Mouse (Mus musculus) brown adipose tissue, adult 24 weeks (tissue): Measurements from ENCODE around the gene Hist1h2bn. TPM values are rescaled to one million over a fixed set of nuclear protein-coding genes. Genes with fewer than 3 reads are reported as not detected.
"Not testable (repeated sequence)": the region's sequence is repeated elsewhere in the genome, so short reads cannot be mapped to it uniquely, and the experiment has no call there.

Experiments
- H3K27ac ChIP-seq: fragments of 200-500 bp; replicated peaks from 2 replicates; pipeline ENCODE4 v1.5.1; 2012; ENCODE audit warnings: low read depth, mild to moderate bottlenecking, low read length
- H3K4me1 ChIP-seq: fragments of 200-500 bp; 2 replicates; pipeline ENCODE4 v1.6.1; 2012; ENCODE audit warnings: low read length, mixed read lengths; ENCODE audit not compliant: control insufficient read depth, insufficient read depth, insufficient read length
- H3K4me3 ChIP-seq: fragments of 200-500 bp; 2 replicates; pipeline ENCODE4 v1.5.1; 2012; ENCODE audit warnings: low read depth, mild to moderate bottlenecking, low read length, moderate library complexity; ENCODE audit not compliant: insufficient read depth
- polyA plus RNA-seq: library from polyadenylated mRNA; stranded (reverse); fragments of >200 nt; gene quantifications from 2 replicates; pipeline ENCODE4 v1.2.4, GENCODE M21; 2012; ENCODE audit not compliant: missing spikeins, insufficient read depth, insufficient read length

Hist1h2bn gene
- polyA plus RNA-seq, 1 experiment, result not detected

DNA sequence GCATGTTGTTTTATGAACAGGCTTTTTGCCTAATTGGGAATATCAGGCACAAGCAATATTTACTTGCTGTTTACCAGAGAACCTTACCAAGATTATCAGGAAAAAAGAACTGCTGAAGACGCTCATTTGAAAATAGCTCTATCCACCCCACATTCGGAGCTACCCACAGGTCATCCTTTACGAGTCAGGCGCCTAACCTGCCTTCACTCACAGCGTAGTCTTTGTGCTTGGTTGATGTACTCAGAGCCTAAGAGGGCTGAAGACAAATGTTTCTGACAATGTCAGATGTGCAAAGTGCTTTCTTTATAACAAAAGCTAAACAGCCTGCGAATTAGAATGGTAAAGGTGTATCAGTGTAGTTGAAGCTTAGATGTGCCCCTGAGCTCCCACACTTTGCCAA, 30.4 kb downstream of the Hist1h2bn start:
- no peak overlapping the region for H3K27ac ChIP-seq
- H3K4me1 ChIP-seq, result no peaks in the 10 kb centered on the region
- no peak overlapping the region for H3K4me3 ChIP-seq

DNA sequence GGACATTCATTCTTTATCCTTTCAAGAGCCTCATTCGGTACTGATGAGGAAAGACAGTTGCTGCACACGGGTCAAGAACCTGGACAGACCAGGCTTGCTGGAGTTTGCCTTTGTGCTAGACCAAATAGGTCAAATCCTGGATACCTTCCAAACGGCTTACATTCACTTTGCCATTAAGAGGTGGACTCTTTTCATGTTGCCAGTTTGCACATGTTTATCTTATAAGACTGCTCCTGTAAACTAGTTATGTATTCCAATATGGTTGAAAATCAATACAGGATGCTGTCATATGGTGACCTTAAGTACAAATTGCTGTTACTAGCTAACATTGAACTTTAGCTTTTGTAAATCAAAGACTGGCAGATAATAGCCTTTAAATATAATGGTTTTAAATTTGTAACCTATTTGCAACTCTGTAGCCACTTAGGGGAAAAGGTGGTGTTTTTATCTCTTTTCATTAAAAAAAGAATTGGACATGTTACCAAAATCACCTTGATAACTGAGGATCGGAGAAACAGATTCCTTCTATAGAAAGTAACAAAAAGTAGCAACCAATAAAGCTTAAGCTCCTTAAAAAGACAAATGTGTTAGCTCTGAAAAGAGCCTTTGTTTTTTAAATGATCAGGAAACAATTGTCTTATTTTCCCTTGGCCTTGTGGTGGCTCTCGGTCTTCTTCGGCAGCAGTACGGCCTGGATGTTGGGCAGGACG, 32.4 kb downstream of the Hist1h2bn start:
- Histone ChIP-seq H3K4me3 (peak overlapping the region; percentile 48), H3K4me1 (no peaks in the 10 kb centered on the region), H3K27ac (no peak overlapping the region)

DNA sequence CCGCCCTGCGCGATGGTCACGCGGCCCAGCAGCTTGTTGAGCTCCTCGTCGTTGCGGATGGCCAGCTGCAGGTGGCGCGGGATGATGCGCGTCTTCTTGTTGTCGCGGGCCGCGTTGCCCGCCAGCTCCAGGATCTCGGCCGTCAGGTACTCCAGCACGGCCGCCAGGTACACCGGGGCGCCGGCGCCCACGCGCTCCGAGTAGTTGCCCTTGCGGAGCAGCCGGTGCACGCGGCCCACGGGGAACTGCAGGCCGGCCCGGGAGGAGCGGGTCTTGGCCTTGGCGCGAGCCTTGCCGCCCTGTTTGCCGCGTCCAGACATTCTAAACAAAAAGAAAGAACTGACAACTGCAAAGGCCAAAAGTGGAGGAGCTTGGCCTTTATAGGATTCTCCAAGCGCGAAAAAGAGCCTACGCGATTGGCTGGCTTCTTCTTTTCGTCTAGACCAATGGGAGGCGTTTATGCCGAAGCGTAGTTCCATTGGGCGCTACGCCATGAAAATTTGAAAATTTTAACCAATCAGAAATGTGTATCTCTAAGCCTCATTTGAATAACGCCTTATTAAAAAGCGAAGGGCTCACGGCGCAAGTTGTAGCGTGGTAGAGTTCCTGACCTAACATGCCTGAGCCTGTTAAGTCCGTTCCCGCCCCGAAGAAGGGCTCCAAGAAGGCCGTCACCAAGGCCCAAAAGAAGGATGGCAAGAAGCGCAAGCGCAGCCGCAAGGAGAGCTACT, 33.1 kb downstream of the Hist1h2bn start, which contains the start of the genes Hist1h2an and Hist1h2bp:
Hist1h2an (minus strand) TSS at position 320 of the 731 bp plus-strand sequence.
Hist1h2bp (plus strand) TSS at position 563 of the 731 bp plus-strand sequence.
- H3K27ac ChIP-seq, H3K4me1 ChIP-seq: not testable (repeated sequence)
- H3K4me3 ChIP-seq, result peak within 1 kb of the TSS; percentile 52

DNA sequence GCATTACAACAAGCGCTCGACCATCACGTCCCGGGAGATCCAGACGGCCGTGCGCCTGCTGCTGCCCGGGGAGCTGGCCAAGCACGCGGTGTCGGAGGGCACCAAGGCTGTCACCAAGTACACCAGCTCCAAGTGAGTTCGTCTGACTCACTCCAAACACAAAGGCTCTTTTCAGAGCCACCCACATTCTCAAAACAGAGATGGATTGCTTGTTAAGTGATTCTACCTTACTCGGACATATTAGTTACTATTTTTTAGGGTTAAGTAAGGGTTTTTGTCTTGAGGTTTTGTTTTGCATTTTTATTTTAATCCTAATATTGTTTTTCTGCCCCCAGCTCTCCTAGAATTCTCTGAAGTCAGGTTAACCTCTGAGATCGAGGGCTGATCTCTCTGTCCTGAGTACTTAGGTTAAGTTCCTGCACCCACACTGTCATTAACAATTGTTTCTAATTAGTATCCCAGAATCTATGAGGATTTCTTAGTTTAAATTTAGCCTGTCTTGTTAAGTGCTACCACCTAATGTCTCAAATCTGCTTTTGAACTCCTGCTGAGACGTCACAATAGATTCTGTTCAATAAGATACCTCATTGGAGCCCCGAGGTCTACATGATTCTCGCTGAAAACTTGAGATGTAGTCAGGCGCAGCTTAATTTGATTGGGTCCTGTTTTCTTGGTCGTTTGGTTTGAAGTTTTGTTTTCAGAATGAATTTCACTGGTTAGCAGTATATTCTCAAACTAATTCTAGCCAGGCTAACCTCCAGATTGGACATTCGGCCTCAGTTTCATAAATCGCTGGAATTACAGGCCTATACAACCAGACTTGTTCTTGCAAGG, 34.1 kb downstream of the Hist1h2bn start:
- Histone ChIP-seq H3K4me1 (no peaks in the 10 kb centered on the region), H3K4me3 (no peak overlapping the region), H3K27ac (no peak overlapping the region)

DNA sequence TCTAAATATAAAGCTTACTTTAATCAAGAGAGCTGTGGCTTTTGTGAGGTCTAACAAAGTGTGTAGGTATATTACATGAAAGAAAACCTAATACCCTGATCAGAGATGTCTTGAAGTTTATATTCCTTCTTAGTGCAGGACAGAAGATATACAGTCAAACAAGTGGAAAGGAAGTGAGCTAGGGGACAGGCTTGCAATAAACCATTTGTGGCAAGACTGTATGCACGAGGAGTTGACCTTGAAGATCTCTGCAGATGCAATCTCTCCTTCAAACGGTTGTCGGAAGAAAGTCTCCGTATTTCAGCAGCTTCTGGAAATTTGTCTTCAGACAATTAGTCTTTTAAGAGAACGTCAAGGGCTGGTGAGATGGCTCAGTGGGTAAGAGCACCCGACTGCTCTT, 36.0 kb downstream of the Hist1h2bn start:
- H3K4me3 ChIP-seq, result no peak overlapping the region
- H3K27ac ChIP-seq, result no peak overlapping the region
- no peaks in the 10 kb centered on the region for H3K4me1 ChIP-seq

DNA sequence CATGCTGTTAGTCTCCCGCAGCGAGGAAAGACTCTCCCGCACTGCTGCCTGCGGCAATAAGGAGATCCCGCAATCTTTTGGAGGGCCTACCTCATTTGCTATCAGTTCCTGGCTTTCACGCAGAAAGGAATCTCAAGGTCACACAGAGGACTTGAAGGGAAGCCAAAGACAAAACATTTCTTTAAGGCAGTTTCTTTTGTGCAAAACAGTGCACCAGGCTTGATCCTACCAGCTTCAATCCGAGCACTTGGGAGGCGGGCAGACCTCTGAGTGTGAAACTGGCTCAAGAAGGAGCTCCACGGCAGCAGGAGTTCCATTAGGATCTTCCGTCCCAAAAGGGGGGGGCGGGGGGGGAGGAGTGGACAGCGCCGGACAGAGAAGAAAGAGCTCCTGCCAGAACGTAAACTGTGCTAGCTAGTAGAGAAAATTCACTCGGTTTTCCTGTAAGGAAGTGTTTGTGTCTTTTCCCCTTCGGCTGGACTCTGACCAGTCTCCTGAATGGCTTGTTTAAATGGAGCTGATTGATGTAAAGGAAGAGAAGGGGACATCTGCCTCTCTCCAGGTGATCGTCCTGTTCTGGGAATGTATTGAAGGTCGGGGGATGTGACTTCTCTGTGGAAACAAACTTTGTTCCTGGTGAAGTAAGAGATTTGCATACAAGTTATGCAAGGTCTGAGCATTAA, 36.8 kb downstream of the Hist1h2bn start:
- H3K4me1 ChIP-seq, result no peaks in the 10 kb centered on the region
- no peak overlapping the region for H3K27ac ChIP-seq
- peak overlapping the region; percentile 23 for H3K4me3 ChIP-seq

DNA sequence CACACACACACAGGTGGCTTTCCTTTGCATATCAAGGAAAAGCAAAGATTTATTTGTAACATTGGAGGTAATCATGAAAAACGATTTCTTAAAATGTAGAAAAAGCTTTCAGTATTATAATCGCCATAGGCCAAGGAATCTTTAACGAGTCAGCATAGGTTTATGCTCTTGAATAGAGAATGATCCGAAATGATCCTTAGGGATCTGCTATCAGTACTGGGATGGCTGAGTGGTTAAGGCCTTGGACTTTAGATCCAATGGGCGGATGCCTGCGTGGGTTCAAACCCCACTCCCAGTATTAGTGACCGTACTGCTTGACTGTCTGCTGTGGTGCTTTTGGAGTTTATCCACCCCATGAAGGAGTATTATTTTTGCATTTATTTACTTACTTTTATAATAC, 41.7 kb downstream of the Hist1h2bn start:
- H3K4me3 ChIP-seq, result no peak overlapping the region
- no peaks in the 10 kb centered on the region for H3K4me1 ChIP-seq
- no peak overlapping the region for H3K27ac ChIP-seq

DNA sequence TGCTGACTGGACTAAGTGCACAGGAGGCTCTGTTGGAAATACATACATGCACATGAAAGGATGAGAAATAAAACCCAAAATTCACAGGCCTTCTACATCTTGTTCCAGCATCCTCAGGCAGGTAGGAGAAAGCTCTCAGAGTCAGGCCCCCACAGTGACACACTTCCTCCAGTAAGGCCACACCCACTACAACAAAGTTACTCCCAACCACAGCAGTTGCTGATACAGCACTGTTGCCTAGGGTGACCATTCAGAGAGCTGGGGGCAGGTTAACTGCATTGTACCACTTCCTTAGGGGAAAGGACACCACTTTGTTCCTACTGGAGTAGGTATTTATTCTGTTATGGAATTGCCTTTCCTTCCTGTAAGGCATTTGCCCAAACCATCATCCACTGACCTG, 43.2 kb downstream of the Hist1h2bn start:
- not testable (repeated sequence) for H3K4me1 ChIP-seq, H3K4me3 ChIP-seq, H3K27ac ChIP-seq

DNA sequence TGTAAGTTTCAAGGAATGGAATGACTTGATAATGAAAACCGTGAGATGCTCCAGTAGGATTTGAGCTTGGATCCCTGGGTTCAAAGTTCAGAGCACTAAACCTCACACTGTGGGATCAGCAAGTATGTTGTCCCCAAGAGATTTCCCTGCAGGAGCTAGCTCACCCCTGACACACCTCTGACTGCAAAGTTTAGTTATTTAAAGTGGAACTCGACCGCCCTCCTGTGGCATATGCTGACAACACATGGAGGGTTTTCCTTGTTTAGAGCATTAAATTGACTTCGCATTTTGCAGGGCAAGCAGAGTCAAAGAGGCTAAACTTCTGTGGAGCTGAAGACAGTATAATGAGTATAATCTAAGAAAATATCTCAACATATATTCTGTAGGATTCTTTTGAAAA, 49.1 kb downstream of the Hist1h2bn start:
- H3K4me1 ChIP-seq, H3K4me3 ChIP-seq, H3K27ac ChIP-seq: not testable (repeated sequence)

Other genes starting within 250 kb of the Hist1h2bn start
- gene Zkscan8, start 223.0 kb upstream of the Hist1h2bn start, polyA plus RNA-seq, result 6.0 and 6.4 TPM in 2 replicates
- not detected in 2 replicates for gene Olfr1366, start 211.3 kb upstream of the Hist1h2bn start, polyA plus RNA-seq
- not detected in 2 replicates for gene Olfr1535, start 194.2 kb upstream of the Hist1h2bn start, polyA plus RNA-seq
- not detected in 2 replicates for gene Olfr1364, start 172.4 kb upstream of the Hist1h2bn start, polyA plus RNA-seq
- gene Olfr1362, start 140.1 kb upstream of the Hist1h2bn start, polyA plus RNA-seq, result not detected in 2 replicates
- gene Olfr11, start 111.6 kb upstream of the Hist1h2bn start, polyA plus RNA-seq, result not detected in 2 replicates
- gene Olfr1361, start 90.7 kb upstream of the Hist1h2bn start, polyA plus RNA-seq, result not detected in 2 replicates
- not detected in 2 replicates for gene Olfr1360, start 76.7 kb upstream of the Hist1h2bn start, polyA plus RNA-seq
- not detected in 2 replicates for gene Olfr1359, start 56.0 kb upstream of the Hist1h2bn start, polyA plus RNA-seq
- gene Hist1h2bl, start 38.0 kb upstream of the Hist1h2bn start, polyA plus RNA-seq, result not detected in 2 replicates
- not detected in 2 replicates for gene Hist1h2ai, start 37.7 kb upstream of the Hist1h2bn start, polyA plus RNA-seq
- gene Hist1h3h, start 36.5 kb upstream of the Hist1h2bn start, polyA plus RNA-seq, result not detected in 2 replicates
- not detected in 2 replicates for gene Hist1h2bm, start 32.1 kb upstream of the Hist1h2bn start, polyA plus RNA-seq
- gene Hist1h4j, start 19.1 kb upstream of the Hist1h2bn start, polyA plus RNA-seq, result not detected in 2 replicates
- 4.7 TPM in 1 of 2 replicates, not detected in the other for gene Hist1h4k, start 3.6 kb upstream of the Hist1h2bn start, polyA plus RNA-seq
- gene Hist1h2ak, start 296 bp upstream of the Hist1h2bn start, polyA plus RNA-seq, result not detected in 2 replicates
- gene Hist1h1b, start 26.5 kb downstream of the Hist1h2bn start, polyA plus RNA-seq, result not detected in 2 replicates
- not detected in 2 replicates for gene Hist1h3i, start 29.2 kb downstream of the Hist1h2bn start, polyA plus RNA-seq
- not detected in 2 replicates for gene Hist1h2an, start 33.1 kb downstream of the Hist1h2bn start, polyA plus RNA-seq
- not detected in 2 replicates for gene Hist1h2bp, start 33.3 kb downstream of the Hist1h2bn start, polyA plus RNA-seq
- 1.3 TPM in 1 of 2 replicates, not detected in the other for gene Hist1h2bq, start 56.1 kb downstream of the Hist1h2bn start, polyA plus RNA-seq
- gene Hist1h2ao, start 56.3 kb downstream of the Hist1h2bn start, polyA plus RNA-seq, result not detected in 2 replicates
- gene Hist1h4m, start 57.6 kb downstream of the Hist1h2bn start, polyA plus RNA-seq, result 2.8 TPM in 1 of 2 replicates, not detected in the other
- not detected in 2 replicates for gene Hist1h4n, start 78.1 kb downstream of the Hist1h2bn start, polyA plus RNA-seq
- not detected in 2 replicates for gene Hist1h2ap, start 79.4 kb downstream of the Hist1h2bn start, polyA plus RNA-seq
- not detected in 2 replicates for gene Hist1h2br, start 79.6 kb downstream of the Hist1h2bn start, polyA plus RNA-seq
- gene Zfp184, start 191.0 kb downstream of the Hist1h2bn start, polyA plus RNA-seq, result not detected in 2 replicates
- gene Pom121l2, start 227.1 kb downstream of the Hist1h2bn start, polyA plus RNA-seq, result not detected in 2 replicates